Mouse (Mus musculus) MEL (cell line): Measurements from ENCODE around the gene Ppp1r9b. TPM values are rescaled to one million over a fixed set of nuclear protein-coding genes. Genes with fewer than 3 reads are reported as not detected.

Source experiments
- DNase-seq: peaks from one replicate; pipeline ENCODE4 v3.0.0; 2011; ENCODE audit warnings: low read depth, low spot score
- H3K27ac ChIP-seq: 2 replicates; pipeline ENCODE4 v1.5.1; 2012; ENCODE audit warnings: low read depth, mild to moderate bottlenecking, control low read depth, low read length, moderate library complexity; ENCODE audit not compliant: control insufficient read depth
- H3K27me3 ChIP-seq, 2 experiments: fragments of 150-350 bp in 1 of 2; sonication (generic) in 1 of 2; 2 replicates each; pipeline ENCODE4 v1.6.1; 2012; ENCODE audit warnings: low read length in 2 of 2, mild to moderate bottlenecking in 2 of 2, improper control_type of control experiment in 1 of 2, moderate library complexity in 1 of 2; ENCODE audit not compliant: insufficient read depth in 2 of 2, control insufficient read depth in 1 of 2
- H3K36me3 ChIP-seq, 2 experiments: 2 replicates each; pipeline ENCODE4 v1.6.1; 2012 to 2014; ENCODE audit warnings: low read length in 2 of 2, improper control_type of control experiment in 1 of 2, inconsistent platforms in 1 of 2, mild to moderate bottlenecking in 1 of 2; ENCODE audit not compliant: insufficient read depth in 2 of 2, control insufficient read depth in 1 of 2
- H3K4me1 ChIP-seq, 2 experiments: fragments of 150-350 bp in 1 of 2; sonication (generic) in 1 of 2; 2 replicates each; pipeline ENCODE4 v1.6.1; 2012; ENCODE audit warnings: low read length in 2 of 2, improper control_type of control experiment in 1 of 2, mild to moderate bottlenecking in 1 of 2; ENCODE audit not compliant: insufficient read depth in 2 of 2, control insufficient read depth in 1 of 2
- H3K4me3 ChIP-seq, 2 experiments: fragments of 150-350 bp in 1 of 2; sonication (generic) in 1 of 2; 2 replicates each; pipeline ENCODE4 v1.5.1; 2012; ENCODE audit warnings: low read depth in 2 of 2, low read length in 2 of 2, mild to moderate bottlenecking in 2 of 2, moderate library complexity in 2 of 2, control low read depth in 1 of 2, improper control_type of control experiment in 1 of 2; ENCODE audit not compliant: control insufficient read depth in 1 of 2, insufficient read depth in 1 of 2
- H3K79me2 ChIP-seq: 2 replicates; pipeline ENCODE4 v1.6.1; 2012; ENCODE audit warnings: mild to moderate bottlenecking, low read length, moderate library complexity; ENCODE audit not compliant: control insufficient read depth, poor library complexity, insufficient read depth
- H3K9ac ChIP-seq: 2 replicates; pipeline ENCODE4 v1.6.1; 2012; ENCODE audit warnings: low read depth, mild to moderate bottlenecking, control low read depth, low read length, moderate library complexity; ENCODE audit not compliant: control insufficient read depth, poor library complexity, severe bottlenecking
- H3K9me3 ChIP-seq: fragments of 150-350 bp; sonication (generic); replicated peaks from 2 replicates; pipeline ENCODE4 v1.6.1; 2012; ENCODE audit warnings: mild to moderate bottlenecking, low read length, improper control_type of control experiment, moderate library complexity; ENCODE audit not compliant: insufficient read depth
- HCFC1 ChIP-seq: IDR thresholded peaks from 2 replicates; pipeline ENCODE4 v1.6.1; 2012; ENCODE audit warnings: low read depth, mild to moderate bottlenecking, inconsistent platforms, low read length, improper control_type of control experiment, moderate library complexity
- JUND ChIP-seq: IDR thresholded peaks from 2 replicates; pipeline ENCODE4 v1.6.1; 2011; ENCODE audit warnings: low read depth, mild to moderate bottlenecking, improper control_type of control experiment, low read length
- MXI1 ChIP-seq: IDR thresholded peaks from 2 replicates; pipeline ENCODE4 v1.6.1; 2011; ENCODE audit warnings: mild to moderate bottlenecking, low read depth, low read length, improper control_type of control experiment
- RAD21 ChIP-seq: IDR thresholded peaks from 2 replicates; pipeline ENCODE4 v1.6.1; 2011; ENCODE audit warnings: mild to moderate bottlenecking, low read depth, low read length, improper control_type of control experiment
- RCOR1 ChIP-seq: IDR thresholded peaks from 2 replicates; pipeline ENCODE4 v1.6.1; 2012; ENCODE audit warnings: low read depth, mild to moderate bottlenecking, inconsistent platforms, low read length, improper control_type of control experiment
- SIN3A ChIP-seq: IDR thresholded peaks from 2 replicates; pipeline ENCODE4 v1.6.1; 2012; ENCODE audit warnings: low read length, improper control_type of control experiment, inconsistent platforms
- USF2 ChIP-seq, 2 experiments: IDR thresholded peaks; 2 replicates each; pipeline ENCODE4 v1.6.1; 2011 to 2012; ENCODE audit warnings: improper control_type of control experiment in 2 of 2, low read length in 2 of 2, borderline replicate concordance in 1 of 2, inconsistent platforms in 1 of 2, low read depth in 1 of 2, mild to moderate bottlenecking in 1 of 2; ENCODE audit not compliant: insufficient read depth in 1 of 2
- polyA plus RNA-seq, 2 experiments: library from polyadenylated mRNA; stranded (reverse) in 1 of 2; unstranded in 1 of 2; fragments of >175 nt in 1 of 2; fragments of >200 nt in 1 of 2; gene quantifications; 2 replicates each; pipeline versions ENCODE4 v1.2.1 to v1.2.4; 2012; ENCODE audit warnings: low replicate concordance in 2 of 2, low read depth in 1 of 2; ENCODE audit not compliant: insufficient read length in 2 of 2, insufficient read depth in 1 of 2, missing spikeins in 1 of 2
- total RNA-seq: library from RNA; depleted of rRNA; stranded (reverse); fragments of 300-350 nt; gene quantifications from 2 replicates; pipeline ENCODE4 v1.2.3, GENCODE M21; 2012; rRNA removed

Ppp1r9b gene
- total and polyA plus RNA-seq, 3 experiments = 47.0 to 169 (median 150) TPM

DNA sequence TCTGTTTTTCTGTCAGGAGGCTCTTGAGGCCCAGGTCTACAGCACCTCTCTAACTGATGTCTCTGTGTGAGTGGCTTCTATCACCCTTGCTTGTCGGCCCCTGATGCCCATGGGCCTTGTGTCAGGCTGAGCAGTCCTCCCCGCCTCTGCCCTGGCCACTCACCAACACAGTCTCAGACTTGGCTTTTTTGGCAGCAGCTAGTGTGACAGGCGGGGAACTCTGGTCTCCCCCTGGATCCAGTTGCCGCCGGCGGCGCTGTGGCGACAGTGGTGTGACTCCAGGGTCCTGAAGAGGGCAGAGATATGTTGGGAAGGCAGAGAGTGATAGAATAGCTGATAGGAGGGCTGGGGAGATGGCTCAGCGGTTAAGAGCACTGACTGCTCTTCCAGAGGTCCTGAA is 62.2 kb downstream of the Ppp1r9b start:
- Histone ChIP-seq H3K79me2 (no peaks in the 10 kb centered on the region), H3K36me3 (no peaks in the 10 kb centered on the region), H3K27me3 (peaks cover 36 to 54% of the 10 kb centered on the region in 2 experiments), H3K4me3 (no peak overlapping the region), H3K27ac (no peak overlapping the region), H3K9me3 (no peaks in the 10 kb centered on the region), H3K9ac (no peak overlapping the region), H3K4me1 (no peaks in the 10 kb centered on the region)
- TF ChIP-seq RAD21 = no peak
- no peak for TF ChIP-seq SIN3A
- no peak for TF ChIP-seq JUND
- TF ChIP-seq HCFC1 = no peak
- TF ChIP-seq USF2 (IDR thresholded peaks at IDR 0.05; ENCODE audit: borderline replicate concordance in 1 of 2, insufficient read depth in 1 of 2, low read depth in 1 of 2, low read length in 2 of 2) = no peak
- no peak for TF ChIP-seq MXI1
- no peak for TF ChIP-seq RCOR1
- no peak for DNase-seq

Other genes with a start within 250 kb of the Ppp1r9b start
- gene Cdc34b, start 249.3 kb upstream of the Ppp1r9b start, total RNA-seq = 0.16 and 0.19 TPM in 2 replicates
- gene Cdc34b, start 249.3 kb upstream of the Ppp1r9b start, polyA plus RNA-seq = under 1 TPM in 1 of 2 experiments, not detected in 1; 0.29 TPM
- not detected in 2 replicates for gene Tmem92, start 208.3 kb upstream of the Ppp1r9b start, total RNA-seq
- not detected for gene Tmem92, start 208.3 kb upstream of the Ppp1r9b start, polyA plus RNA-seq
- 0.12 and 0.20 TPM in 2 replicates for gene Col1a1, start 54.8 kb upstream of the Ppp1r9b start, total RNA-seq
- under 1 TPM in 1 of 2 experiments, not detected in 1; 0.61 TPM for gene Col1a1, start 54.8 kb upstream of the Ppp1r9b start, polyA plus RNA-seq
- gene Hils1, start 23.4 kb upstream of the Ppp1r9b start, total RNA-seq = not detected in 2 replicates
- not detected for gene Hils1, start 23.4 kb upstream of the Ppp1r9b start, polyA plus RNA-seq
- gene Sgca, start 14.7 kb upstream of the Ppp1r9b start, total RNA-seq = not detected in 2 replicates
- not detected for gene Sgca, start 14.7 kb upstream of the Ppp1r9b start, polyA plus RNA-seq
- gene Samd14, start 18.8 kb downstream of the Ppp1r9b start, total RNA-seq = 35.8 and 57.6 TPM in 2 replicates
- gene Samd14, start 18.8 kb downstream of the Ppp1r9b start, polyA plus RNA-seq = 1,000 to 10,000 TPM in 1 of 2 experiments, 100 to 1,000 TPM in 1; 101 to 1,219 TPM
- 0.56 and 0.81 TPM in 2 replicates for gene Pdk2, start 50.3 kb downstream of the Ppp1r9b start, total RNA-seq
- gene Pdk2, start 50.3 kb downstream of the Ppp1r9b start, polyA plus RNA-seq = 1 to 10 TPM in 1 of 2 experiments, not detected in 1; 8.0 TPM
- not detected in 2 replicates for gene Itga3, start 85.8 kb downstream of the Ppp1r9b start, total RNA-seq
- gene Itga3, start 85.8 kb downstream of the Ppp1r9b start, polyA plus RNA-seq = not detected
- not detected in 2 replicates for gene Dlx3, start 129.1 kb downstream of the Ppp1r9b start, total RNA-seq
- gene Dlx3, start 129.1 kb downstream of the Ppp1r9b start, polyA plus RNA-seq = not detected
- gene Dlx4, start 155.2 kb downstream of the Ppp1r9b start, total RNA-seq = not detected in 2 replicates
- not detected for gene Dlx4, start 155.2 kb downstream of the Ppp1r9b start, polyA plus RNA-seq